Mouse (Mus musculus) limb, embryonic 11.5 days (tissue): Measurements from ENCODE around the gene Scgb2b17. TPM values are rescaled to one million over a fixed set of nuclear protein-coding genes. Genes with fewer than 3 reads are reported as not detected.
"Not testable (repeated sequence)": the region's sequence is repeated elsewhere in the genome, so short reads cannot be mapped to it uniquely, and the experiment has no call there.

Experiments
- ATAC-seq: fragments of 200-750 bp; cut with Nextera tagmentation; 2 replicates; pipeline ENCODE4 v1.8.0; 2017; ENCODE audit warnings: low read depth; ENCODE audit not compliant: insufficient number of reproducible peaks, low FRiP score, low TSS enrichment
- DNase-seq: peaks from one replicate; pipeline ENCODE4 v3.0.0-alpha.2; 2015; ENCODE audit warnings: low spot score
- H3K27ac ChIP-seq: fragments of 300-500 bp; sonication (generic); replicated peaks from 2 replicates; pipeline ENCODE4 v1.5.1; 2014; ENCODE audit warnings: low read depth, mild to moderate bottlenecking, low read length
- H3K27me3 ChIP-seq: fragments of 300-500 bp; sonication (generic); 2 replicates; pipeline ENCODE4 v1.6.1; 2014; ENCODE audit warnings: mild to moderate bottlenecking, low read length, mixed read lengths; ENCODE audit not compliant: control insufficient read depth, insufficient read depth
- H3K36me3 ChIP-seq: fragments of 300-500 bp; sonication (generic); 2 replicates; pipeline ENCODE4 v1.6.1; 2014; ENCODE audit warnings: mild to moderate bottlenecking, low read length, moderate library complexity, mixed read lengths; ENCODE audit not compliant: control insufficient read depth, insufficient read depth
- H3K4me1 ChIP-seq: fragments of 300-500 bp; sonication (generic); 2 replicates; pipeline ENCODE4 v1.6.1; 2014; ENCODE audit warnings: low read length, mixed read lengths; ENCODE audit not compliant: control insufficient read depth, insufficient read depth
- H3K4me2 ChIP-seq: fragments of 300-500 bp; sonication (generic); 2 replicates; pipeline ENCODE4 v1.6.1; 2014; ENCODE audit warnings: low read depth, mild to moderate bottlenecking, moderate library complexity; ENCODE audit not compliant: severe bottlenecking
- H3K4me3 ChIP-seq: fragments of 300-500 bp; sonication (generic); 2 replicates; pipeline ENCODE4 v1.5.1; 2014; ENCODE audit warnings: low read depth, low read length
- H3K9ac ChIP-seq: fragments of 300-500 bp; sonication (generic); 2 replicates; pipeline ENCODE4 v1.6.1; 2014; ENCODE audit warnings: mild to moderate bottlenecking, low read length
- H3K9me3 ChIP-seq: fragments of 300-500 bp; sonication (generic); 2 replicates; pipeline ENCODE4 v1.6.1; 2016; ENCODE audit warnings: low read length; ENCODE audit not compliant: control insufficient read depth
- polyA plus RNA-seq: library from polyadenylated mRNA; unstranded; fragments of >200 nt; fragmentation: Nextera tagmentation; extraction: Ambion mirVana; gene quantifications from 2 replicates; pipeline ENCODE4 v1.2.1, GENCODE M21; 2014

Scgb2b17 gene
- polyA plus RNA-seq = not detected in 2 replicates

- not testable (repeated sequence) for H3K27me3 ChIP-seq, H3K4me2 ChIP-seq, H3K9me3 ChIP-seq, DNase-seq, H3K36me3 ChIP-seq, H3K9ac ChIP-seq, H3K27ac ChIP-seq, ATAC-seq, H3K4me1 ChIP-seq, H3K4me3 ChIP-seq
Observed at GRCm38 (mm10) chr7:33056461-33056860, at the start of gene Scgb2b17. TSS of gene Scgb2b17 (minus strand) at chr7:33056561.

GRCm38 (mm10) chr7:33063149-33063548 is 6.8 kb upstream of the Scgb2b17 start, which contains the start of gene Scgb1b17:
TSS of gene Scgb1b17 (plus strand) at chr7:33063449.
- not testable (repeated sequence) for H3K9me3 ChIP-seq, H3K27ac ChIP-seq, DNase-seq, H3K9ac ChIP-seq, ATAC-seq, H3K4me1 ChIP-seq, H3K4me3 ChIP-seq, H3K36me3 ChIP-seq, H3K27me3 ChIP-seq, H3K4me2 ChIP-seq

Other genes starting within 250 kb of the Scgb2b17 start
- gene Scgb2b15, start 226.9 kb downstream of the Scgb2b17 start, polyA plus RNA-seq = not detected in 2 replicates
- gene Scgb1b15, start 220.0 kb downstream of the Scgb2b17 start, polyA plus RNA-seq = not detected in 2 replicates
- not detected in 2 replicates for gene Scgb1b17, start 6.9 kb upstream of the Scgb2b17 start, polyA plus RNA-seq
- not detected in 2 replicates for gene Scgb2b18, start 117.3 kb upstream of the Scgb2b17 start, polyA plus RNA-seq
- gene Scgb1b18, start 129.0 kb upstream of the Scgb2b17 start, polyA plus RNA-seq = not detected in 2 replicates
- gene Scgb2b19, start 223.8 kb upstream of the Scgb2b17 start, polyA plus RNA-seq = not detected in 2 replicates
- gene Scgb1b19, start 230.7 kb upstream of the Scgb2b17 start, polyA plus RNA-seq = not detected in 2 replicates